Mouse (Mus musculus) thymus, postnatal 14 days (tissue): Measurements from ENCODE around the gene Cbr3.

ENCODE experiments used
- DNase-seq: peaks from one replicate; pipeline ENCODE4 v3.0.0; 2021

Cbr3 gene

GRCm38 (mm10) chr16:93712189-93712885 is 29.3 kb downstream of the Cbr3 start:
- peak; percentile 11 for DNase-seq

DNA sequence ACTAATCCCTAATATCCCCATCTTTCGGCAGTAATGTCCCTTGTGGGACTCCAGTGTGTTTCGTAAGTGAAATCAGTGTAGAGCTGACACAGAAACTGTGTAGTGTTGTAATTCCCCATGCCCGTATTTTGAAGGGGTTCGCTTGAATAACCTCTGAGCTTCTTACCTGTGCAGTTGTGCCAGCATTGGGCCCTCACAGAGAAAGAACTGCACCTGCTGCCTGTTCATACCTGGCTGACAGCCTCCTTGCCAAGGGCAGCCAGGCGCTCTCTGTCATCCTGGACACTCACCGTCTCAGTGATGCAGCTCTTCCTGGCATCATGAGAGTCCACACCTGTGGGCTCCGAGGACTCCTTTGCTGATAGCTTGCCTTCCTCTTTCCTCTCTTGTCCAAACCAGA is 30.0 kb downstream of the Cbr3 start:
- DNase-seq: no peak

DNA sequence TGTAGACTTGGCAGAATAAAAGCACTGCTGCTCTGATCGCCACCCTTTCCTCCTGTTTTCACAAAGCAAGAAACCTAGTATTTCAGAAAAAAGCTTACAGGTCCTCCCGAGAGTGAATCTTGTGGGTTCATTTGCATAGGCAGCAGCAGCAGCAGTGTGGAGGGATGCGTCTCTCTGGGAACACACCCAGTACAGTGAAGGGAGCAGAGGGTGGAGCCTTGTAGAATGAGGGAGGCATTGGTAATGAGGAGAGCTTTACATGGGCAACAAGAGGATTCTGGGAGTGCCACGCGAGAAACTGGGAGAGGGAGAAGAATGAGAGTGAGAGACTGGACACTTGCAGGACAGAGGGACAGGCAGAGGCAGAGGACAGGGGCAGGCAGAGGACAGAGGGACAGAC is 31.4 kb downstream of the Cbr3 start:
- no peak for DNase-seq

GRCm38 (mm10) chr16:93715826-93716225 is 32.8 kb downstream of the Cbr3 start:
- DNase-seq: no peak

DNA sequence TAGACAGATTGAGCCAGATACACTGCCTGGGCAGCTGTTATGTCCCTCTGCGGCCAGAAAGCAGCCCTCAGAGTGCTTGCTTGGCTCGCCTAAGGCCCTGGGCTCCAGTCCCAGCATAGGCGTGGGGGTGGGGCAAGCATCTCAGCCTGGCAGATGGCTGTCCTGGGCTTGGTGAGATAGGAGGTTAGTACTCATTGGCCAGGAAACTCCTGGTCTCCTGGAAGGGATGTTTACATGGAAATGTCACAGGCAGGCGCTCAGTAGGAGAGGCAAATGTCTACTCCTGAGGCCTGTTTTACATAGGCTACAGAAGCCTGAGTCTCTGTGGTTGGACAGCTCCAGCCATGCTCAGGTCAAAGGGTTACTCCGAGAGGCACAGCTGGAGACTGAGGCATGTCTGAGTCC is 34.3 kb downstream of the Cbr3 start:
- DNase-seq: no peak

GRCm38 (mm10) chr16:93721771-93722170 is 38.8 kb downstream of the Cbr3 start:
- DNase-seq: no peak

- DNase-seq: no peak
Observed at GRCm38 (mm10) chr16:93722476-93722875, 39.5 kb downstream of the Cbr3 start.

- DNase-seq: no peak
Observed at GRCm38 (mm10) chr16:93725417-93726144, 42.6 kb downstream of the Cbr3 start.

GRCm38 (mm10) chr16:93726186-93726585 is 43.2 kb downstream of the Cbr3 start:
- no peak for DNase-seq

- DNase-seq: no peak
Observed at GRCm38 (mm10) chr16:93728676-93729075, 45.7 kb downstream of the Cbr3 start.

DNA sequence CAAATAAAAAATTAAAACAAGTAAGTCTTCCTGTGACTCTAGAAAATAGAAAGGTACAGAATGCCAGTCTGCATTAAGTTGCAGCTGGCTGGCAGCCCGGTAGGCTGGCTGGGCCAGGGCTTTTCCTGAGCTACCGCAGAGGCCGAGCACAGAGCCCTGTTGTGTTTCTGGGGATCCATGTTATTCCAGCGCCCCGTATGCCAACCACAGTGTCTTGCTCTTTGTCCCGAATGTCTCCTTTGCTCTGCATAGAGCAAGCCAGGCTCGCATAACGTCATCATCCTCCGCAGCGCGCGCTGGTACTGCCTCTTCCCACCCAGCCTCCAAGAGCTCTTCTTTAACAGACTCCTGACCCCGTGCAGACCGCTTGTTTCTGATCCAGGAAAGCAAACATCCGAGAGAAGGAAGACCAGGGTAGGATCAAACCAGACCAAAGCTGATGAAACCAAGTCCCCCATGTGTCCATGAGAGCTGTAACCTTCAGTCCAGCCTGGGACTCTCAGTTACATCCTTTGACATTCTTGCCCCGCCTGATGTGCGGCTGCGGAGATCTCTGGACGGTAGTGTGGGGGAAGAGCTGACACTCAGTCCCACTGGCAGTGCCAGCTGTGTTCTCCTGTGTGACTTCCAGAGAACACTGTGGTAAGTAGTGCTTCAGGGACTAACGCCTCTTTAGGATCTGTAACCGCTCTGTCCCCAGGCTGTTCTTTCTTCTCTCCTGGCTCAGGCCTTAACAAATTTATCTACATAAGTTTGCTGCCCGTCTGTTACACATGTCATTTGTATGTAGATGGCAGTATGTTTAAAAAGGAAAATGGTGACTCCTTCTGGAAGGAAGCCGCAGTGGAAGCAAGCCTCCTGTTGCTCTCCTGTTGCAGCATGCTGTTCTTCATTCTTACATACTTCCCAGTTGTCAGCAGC is 47.0 kb downstream of the Cbr3 start:
- DNase-seq: no peak

DNA sequence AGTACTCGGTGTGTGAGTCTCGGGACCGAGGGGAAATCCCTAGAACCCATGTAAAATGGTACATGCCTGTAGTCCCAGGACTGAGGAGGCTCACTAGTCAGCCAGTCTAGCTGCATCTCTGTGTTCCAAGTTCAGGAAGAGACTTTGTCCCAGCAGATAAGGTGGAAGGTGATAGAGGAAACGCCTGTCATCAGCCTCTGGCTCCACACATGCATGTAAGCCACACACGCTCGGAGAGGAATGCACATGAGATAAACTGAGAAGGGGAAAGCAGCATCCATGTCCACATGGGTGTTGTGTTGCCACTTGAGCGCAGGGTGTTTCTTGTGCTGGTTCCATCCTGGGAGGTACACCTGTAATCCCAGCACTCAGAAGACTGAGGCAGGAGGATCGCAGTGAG is 48.3 kb downstream of the Cbr3 start:
- no peak for DNase-seq

GRCm38 (mm10) chr16:93732875-93733569 is 50.0 kb downstream of the Cbr3 start:
- no peak for DNase-seq

- DNase-seq: no peak
Observed at GRCm38 (mm10) chr16:93739251-93739650, 56.2 kb downstream of the Cbr3 start.
